Mouse (Mus musculus): ENCODE data around the gene Smok2b.
"Not testable (repeated sequence)": the region's sequence is repeated elsewhere in the genome, so short reads cannot be mapped to it uniquely, and the experiment has no call there.

- not testable (repeated sequence) for TF ChIP-seq GATA1 (IDR thresholded peaks at IDR 0.05; ENCODE audit: borderline replicate concordance, low read length); FLI1 (IDR thresholded peaks at IDR 0.05; ENCODE audit: low read length)
These were observed 8.1 kb upstream of the Smok2b start for GRCm38 (mm10) chr17:13221921-13222320.
